In genomic region chr10:127520714-127521357, GRCm38 (mm10) we compare ENCODE assay signal across 9 mouse cellular contexts. TPM values are rescaled to one million over a fixed set of nuclear protein-coding genes. Genes with fewer than 3 reads are reported as not detected.
DNase-seq lines count a peak whose midpoint lies in the region; ATAC-seq lines count a peak whose summit lies in the region.
"Had no signal": no experiment of that assay in that cellular context is flagged by ENCODE, and none has a peak within 500 bp of the region (broad histone marks: within the 10 kb centered on the region; RNA-seq: fewer than 3 reads in every experiment).

No protein-coding gene starts in this region.

- peak overlapping the region; percentile 74 for H3K9ac ChIP-seq in heart, embryonic 16.5 days (ENCODE audit: low read length)
- H3K9ac ChIP-seq in embryonic facial prominence, embryonic 12.5 days, result 0 out of 2 replicates have a peak overlapping the region, but pooled peaks have one; percentile 17
- no peak overlapping the region for H3K9ac ChIP-seq in midbrain, embryonic 15.5 days

- H3K4me1 ChIP-seq in heart, embryonic 16.5 days (ENCODE audit: control insufficient read depth, insufficient read depth, low read length), result peaks cover 30% of the 10 kb centered on the region
- peaks cover 46% of the 10 kb centered on the region for H3K4me1 ChIP-seq in embryonic facial prominence, embryonic 12.5 days
- H3K4me1 ChIP-seq in midbrain, embryonic 15.5 days, result peaks cover 49% of the 10 kb centered on the region

- H3K27ac ChIP-seq in heart, embryonic 16.5 days (ENCODE audit: low read length), result no peak overlapping the region
- no peak overlapping the region for H3K27ac ChIP-seq in embryonic facial prominence, embryonic 12.5 days
- H3K27ac ChIP-seq in midbrain, embryonic 15.5 days, result no peak overlapping the region

- peak overlapping the region; percentile 80 for H3K4me3 ChIP-seq in heart, embryonic 16.5 days (ENCODE audit: low read length)
- no peak overlapping the region for H3K4me3 ChIP-seq in embryonic facial prominence, embryonic 12.5 days
- H3K4me3 ChIP-seq in midbrain, embryonic 15.5 days, result no peak overlapping the region

- WGBS in heart, embryonic 16.5 days, result 80% methylated on average over 20 of the region's 20 CpGs
- WGBS in embryonic facial prominence, embryonic 12.5 days, result 82% methylated on average over 20 of the region's 20 CpGs
- 83% methylated on average over 20 of the region's 20 CpGs for WGBS in midbrain, embryonic 15.5 days

- no peaks in the 10 kb centered on the region for H3K9me3 ChIP-seq in heart, embryonic 16.5 days (replicated peaks; ENCODE audit: control insufficient read depth, low read length)
- no peaks in the 10 kb centered on the region for H3K9me3 ChIP-seq in embryonic facial prominence, embryonic 12.5 days
- H3K9me3 ChIP-seq in midbrain, embryonic 15.5 days, result no peaks in the 10 kb centered on the region

- peaks cover 25% of the 10 kb centered on the region for H3K36me3 ChIP-seq in heart, embryonic 16.5 days (ENCODE audit: control insufficient read depth, insufficient read depth)
- peaks cover 32% of the 10 kb centered on the region for H3K36me3 ChIP-seq in embryonic facial prominence, embryonic 12.5 days
- H3K36me3 ChIP-seq in midbrain, embryonic 15.5 days (replicated peaks), result no peaks in the 10 kb centered on the region

- H3K4me2 ChIP-seq in heart, embryonic 16.5 days (ENCODE audit: low read depth, low read length), result peak overlapping the region; percentile 78
- peak overlapping the region; percentile 76 for H3K4me2 ChIP-seq in embryonic facial prominence, embryonic 12.5 days (replicated peaks)
- H3K4me2 ChIP-seq in midbrain, embryonic 15.5 days, result peak overlapping the region; percentile 90

- no peak for DNase-seq in heart, postnatal 36 days
- DNase-seq in kidney, adult 9 months, result peak; percentile 91
- DNase-seq in spleen, postnatal 4 days (ENCODE audit: low spot score in 2 of 2), result no peak
- no peak for DNase-seq in cerebellum, adult 8-10 months
- DNase-seq in MN1 (ENCODE audit: low spot score), result no peak
- DNase-seq: thymus, postnatal 25 days had no signal

- peaks cover 21% of the 10 kb centered on the region for H3K27me3 ChIP-seq in heart, embryonic 16.5 days (ENCODE audit: control insufficient read depth, insufficient read depth, low read length)
- H3K27me3 ChIP-seq in embryonic facial prominence, embryonic 12.5 days, result peaks cover 56% of the 10 kb centered on the region
- peaks cover 8% of the 10 kb centered on the region; the same call in 1 of the 2 replicates for H3K27me3 ChIP-seq in midbrain, embryonic 15.5 days (replicated peaks)

- ATAC-seq in heart, embryonic 16.5 days (replicated peaks; ENCODE audit: extremely low read depth, insufficient read depth, low FRiP score), result no peak
- ATAC-seq in embryonic facial prominence, embryonic 12.5 days (ENCODE audit: insufficient number of reproducible peaks, insufficient read depth, low FRiP score, low TSS enrichment), result no peak
- no peak for ATAC-seq in midbrain, embryonic 15.5 days (replicated peaks)

- intact Hi-C loops in heart, postnatal 36 days (cut with DNase I), result no loop called here

RNA-seq across cellular contexts. Expression of gene Shmt2, which starts 1.4 kb away (rescaled TPM):
- 127 and 132 TPM in 2 replicates for polyA plus RNA-seq in heart, embryonic 16.5 days (2015; fragmentation: Nextera tagmentation; extraction: Ambion mirVana)
- 10 to 100 TPM; 43.8 to 44.3 TPM for total RNA-seq in heart, postnatal 36 days (2021)
- 82.4 and 88.2 TPM in 2 replicates for polyA plus RNA-seq in embryonic facial prominence, embryonic 12.5 days (2016; fragmentation: Nextera tagmentation; extraction: Ambion mirVana)
- polyA plus RNA-seq in midbrain, embryonic 15.5 days (2015; fragmentation: Nextera tagmentation; extraction: Ambion mirVana), result 49.4 and 50.7 TPM in 2 replicates

RNA-seq across cellular contexts. Expression of gene Ndufa4l2, which starts 6.1 kb away (rescaled TPM):
- 59.8 and 72.0 TPM in 2 replicates for polyA plus RNA-seq in heart, embryonic 16.5 days (2015; fragmentation: Nextera tagmentation; extraction: Ambion mirVana)
- total RNA-seq in heart, postnatal 36 days (2021), result 10 to 100 TPM; 26.0 to 27.6 TPM
- 2.9 and 3.4 TPM in 2 replicates for polyA plus RNA-seq in embryonic facial prominence, embryonic 12.5 days (2016; fragmentation: Nextera tagmentation; extraction: Ambion mirVana)
- polyA plus RNA-seq in midbrain, embryonic 15.5 days (2015; fragmentation: Nextera tagmentation; extraction: Ambion mirVana), result 22.1 and 23.1 TPM in 2 replicates

RNA-seq across cellular contexts. Expression of gene Nxph4, which starts 13.5 kb away (rescaled TPM):
- polyA plus RNA-seq in heart, embryonic 16.5 days (2015; fragmentation: Nextera tagmentation; extraction: Ambion mirVana), result 1.2 and 1.4 TPM in 2 replicates
- total RNA-seq in heart, postnatal 36 days (2021), result under 1 TPM; 0.28 to 0.41 TPM
- polyA plus RNA-seq in embryonic facial prominence, embryonic 12.5 days (2016; fragmentation: Nextera tagmentation; extraction: Ambion mirVana), result 6.5 and 8.0 TPM in 2 replicates
- 93.7 and 114 TPM in 2 replicates for polyA plus RNA-seq in midbrain, embryonic 15.5 days (2015; fragmentation: Nextera tagmentation; extraction: Ambion mirVana)

RNA-seq across cellular contexts. Expression of gene Stac3, which starts 19.4 kb away (rescaled TPM):
- polyA plus RNA-seq in heart, embryonic 16.5 days (2015; fragmentation: Nextera tagmentation; extraction: Ambion mirVana), result 0.46 and 0.84 TPM in 2 replicates
- total RNA-seq in heart, postnatal 36 days (2021), result under 1 TPM; 0.51 to 0.64 TPM
- polyA plus RNA-seq in embryonic facial prominence, embryonic 12.5 days (2016; fragmentation: Nextera tagmentation; extraction: Ambion mirVana), result 5.9 and 7.9 TPM in 2 replicates
- polyA plus RNA-seq in midbrain, embryonic 15.5 days (2015; fragmentation: Nextera tagmentation; extraction: Ambion mirVana), result 1.4 and 2.4 TPM in 2 replicates

Comparison
In these comparisons a context has a peak if more than half of its experiments do, and no peak if none do; other contexts are left out.
1. RNA of gene Nxph4, which starts 13.5 kb away (polyA plus RNA-seq): 93.7 to 114 TPM in midbrain, embryonic 15.5 days; 6.5 to 8.0 TPM in embryonic facial prominence, embryonic 12.5 days and 1.2 to 1.4 TPM in heart, embryonic 16.5 days; every median in the first group is over 10 times any median in the second.
2. Peak in every context shown above with its lines, with median percentiles within 50 percentile points of each other: H3K4me2 ChIP-seq.